In genomic region chr10:81167200-81168086, GRCm38 (mm10) we compare ENCODE assay signal across 8 mouse cellular contexts. TPM values are rescaled to one million over a fixed set of nuclear protein-coding genes. Genes with fewer than 3 reads are reported as not detected.
A peak's percentile ranks its signal among the peaks of the same experiment; 100 is the strongest.
DNase-seq lines count a peak whose midpoint lies in the region; ATAC-seq and TF ChIP-seq lines count a peak whose summit lies in the region.

Gene Pias4 (minus strand): TSS chr10:81167923.

- peak; percentile 99 for DNase-seq in 3T3-L1 (ENCODE audit: low read depth, low spot score)
- DNase-seq in adrenal gland, postnatal 4 days (ENCODE audit: low spot score in 2 of 2) = peak; percentile 98 to 99
- DNase-seq in embryonic facial prominence, embryonic 14.5 days (ENCODE audit: low spot score) = peak; percentile 100
- peak; percentile 99 to 100 for DNase-seq in heart, adult 2 months
- DNase-seq in kidney, adult 8-10 months = peak; percentile 100
- peak; percentile 100 for DNase-seq in spleen, postnatal 10 days (ENCODE audit: low spot score in 2 of 2)

- peaks cover 15% of the 10 kb centered on the region for H3K36me3 ChIP-seq in embryonic facial prominence, embryonic 14.5 days (ENCODE audit: control insufficient read depth, insufficient read depth, low read length)
- H3K36me3 ChIP-seq in heart, adult 2 months (ENCODE audit: control insufficient read depth, insufficient read depth, low read length) = no peaks in the 10 kb centered on the region
- H3K36me3 ChIP-seq in limb, embryonic 13.5 days = peaks cover 26% of the 10 kb centered on the region
- peaks cover 3% of the 10 kb centered on the region for H3K36me3 ChIP-seq in midbrain, embryonic 16.5 days (ENCODE audit: control insufficient read depth, insufficient read depth, low read length)

- TF ChIP-seq EP300 in heart, adult 2 months (IDR thresholded peaks at IDR 0.05; ENCODE audit: insufficient read depth, low read depth, low read length) = peak; percentile 66; the same call in 1 of the 2 replicates

- peak within 1 kb of the TSS; percentile 85 for H3K9ac ChIP-seq in embryonic facial prominence, embryonic 14.5 days (ENCODE audit: low read depth, low read length)
- H3K9ac ChIP-seq in heart, adult 2 months (ENCODE audit: low read depth, low read length) = peak within 1 kb of the TSS; percentile 95
- H3K9ac ChIP-seq in limb, embryonic 13.5 days = peak within 1 kb of the TSS; percentile 88
- peak within 1 kb of the TSS; percentile 85 for H3K9ac ChIP-seq in midbrain, embryonic 16.5 days (ENCODE audit: low read depth, low read length)

- peak; percentile 87 for ATAC-seq in embryonic facial prominence, embryonic 14.5 days (ENCODE audit: low read depth)
- ATAC-seq in limb, embryonic 13.5 days (ENCODE audit: low FRiP score, low read depth) = peak; percentile 86
- ATAC-seq in midbrain, embryonic 16.5 days = peak; percentile 85

- TF ChIP-seq CTCF in heart, adult 2 months (IDR thresholded peaks at IDR 0.05) = no peak

- intact Hi-C loops in heart, adult 2 months (cut with DNase I) = loop anchor here (2.0 kb wide), 1 partner anchor 29 kb away; no protein-coding TSS in a partner anchor

- H3K4me3 ChIP-seq in embryonic facial prominence, embryonic 14.5 days (ENCODE audit: low read depth, low read length) = peak within 1 kb of the TSS; percentile 91
- H3K4me3 ChIP-seq in heart, adult 2 months = peak within 1 kb of the TSS; percentile 79
- H3K4me3 ChIP-seq in limb, embryonic 13.5 days = peak within 1 kb of the TSS; percentile 92
- H3K4me3 ChIP-seq in midbrain, embryonic 16.5 days (ENCODE audit: low read depth, low read length) = peak within 1 kb of the TSS; percentile 83

- peak within 1 kb of the TSS; percentile 71 for H3K27ac ChIP-seq in embryonic facial prominence, embryonic 14.5 days (replicated peaks; ENCODE audit: low read depth, low read length)
- H3K27ac ChIP-seq in heart, adult 2 months = peak within 1 kb of the TSS; percentile 93
- H3K27ac ChIP-seq in limb, embryonic 13.5 days = peak within 1 kb of the TSS; percentile 81
- H3K27ac ChIP-seq in midbrain, embryonic 16.5 days (ENCODE audit: low read length) = peak within 1 kb of the TSS; percentile 73

- TF ChIP-seq POLR2A in heart, adult 2 months (IDR thresholded peaks at IDR 0.05; ENCODE audit: insufficient read depth, low read depth, low read length) = peak; percentile 87

- peaks cover 7% of the 10 kb centered on the region for H3K79me2 ChIP-seq in heart, adult 2 months (replicated peaks; ENCODE audit: control insufficient read depth, insufficient read depth, low read length)

- peaks cover 12% of the 10 kb centered on the region for H3K4me1 ChIP-seq in embryonic facial prominence, embryonic 14.5 days (ENCODE audit: control insufficient read depth, insufficient read depth, low read length)
- H3K4me1 ChIP-seq in heart, adult 2 months (ENCODE audit: control insufficient read depth, insufficient read depth, low read length) = peaks cover 2% of the 10 kb centered on the region
- H3K4me1 ChIP-seq in limb, embryonic 13.5 days = peaks cover 37% of the 10 kb centered on the region
- H3K4me1 ChIP-seq in midbrain, embryonic 16.5 days (ENCODE audit: control insufficient read depth, insufficient read depth, low read length) = peaks cover 24% of the 10 kb centered on the region

- no peaks in the 10 kb centered on the region for H3K9me3 ChIP-seq in embryonic facial prominence, embryonic 14.5 days (ENCODE audit: control insufficient read depth, low read length)
- no peaks in the 10 kb centered on the region for H3K9me3 ChIP-seq in limb, embryonic 13.5 days
- H3K9me3 ChIP-seq in midbrain, embryonic 16.5 days (replicated peaks; ENCODE audit: control insufficient read depth, low read length, poor library complexity, severe bottlenecking) = no peaks in the 10 kb centered on the region

- H3K27me3 ChIP-seq in embryonic facial prominence, embryonic 14.5 days (replicated peaks; ENCODE audit: control insufficient read depth, insufficient read depth, low read length) = no peaks in the 10 kb centered on the region
- no peaks in the 10 kb centered on the region for H3K27me3 ChIP-seq in heart, adult 2 months (ENCODE audit: control insufficient read depth, insufficient read depth, low read length)
- H3K27me3 ChIP-seq in limb, embryonic 13.5 days = no peaks in the 10 kb centered on the region
- no peaks in the 10 kb centered on the region for H3K27me3 ChIP-seq in midbrain, embryonic 16.5 days (ENCODE audit: control insufficient read depth, insufficient read depth, low read depth, low read length)

- under 1% methylated on average over 26 of the region's 64 CpGs for WGBS in embryonic facial prominence, embryonic 14.5 days
- WGBS in heart, adult 2 months = under 1% methylated on average over 64 of the region's 64 CpGs
- WGBS in limb, embryonic 13.5 days = under 1% methylated on average over 60 of the region's 64 CpGs
- WGBS in midbrain, embryonic 16.5 days = under 1% methylated on average over 63 of the region's 64 CpGs

- peak within 1 kb of the TSS; percentile 84 for H3K4me2 ChIP-seq in embryonic facial prominence, embryonic 14.5 days (ENCODE audit: low read depth, low read length)
- H3K4me2 ChIP-seq in limb, embryonic 13.5 days (replicated peaks) = peak within 1 kb of the TSS; percentile 96
- H3K4me2 ChIP-seq in midbrain, embryonic 16.5 days (ENCODE audit: low read length) = peak within 1 kb of the TSS; percentile 96

RNA-seq across cellular contexts. Expression of gene Pias4, which starts in this region (rescaled TPM):
- 10 to 100 TPM; 34.0 to 34.4 TPM for total RNA-seq in adrenal gland, postnatal 4 days (2021)
- 33.2 and 35.6 TPM in 2 replicates for polyA plus RNA-seq in embryonic facial prominence, embryonic 14.5 days (2014; fragmentation: Nextera tagmentation; extraction: Ambion mirVana)
- 10 to 100 TPM; 14.1 to 16.5 TPM for total RNA-seq in heart, adult 2 months (2021)
- polyA plus RNA-seq in heart, adult 2 months (2012; rRNA removed) = 22.3 and 23.3 TPM in 2 replicates
- 62.2 and 62.3 TPM in 2 replicates for polyA plus RNA-seq in limb, embryonic 13.5 days (2015; fragmentation: Nextera tagmentation; extraction: Ambion mirVana)
- polyA plus RNA-seq in midbrain, embryonic 16.5 days (2015; fragmentation: Nextera tagmentation; extraction: Ambion mirVana) = 49.7 and 52.2 TPM in 2 replicates

Comparison
In these comparisons a context has a peak if more than half of its experiments do, and no peak if none do; other contexts are left out.
1. Peak in every context shown above with its lines: DNase-seq, ATAC-seq, H3K4me3 ChIP-seq and H3K27ac ChIP-seq.